Mouse (Mus musculus) gastrocnemius, postnatal 14 days (tissue): ENCODE measurements around the gene Barx1. TPM values are rescaled to one million over a fixed set of nuclear protein-coding genes. Genes with fewer than 3 reads are reported as not detected.

Experiments used
- DNase-seq: peaks from one replicate; pipeline ENCODE4 v3.0.0; 2021; ENCODE audit warnings: mixed read lengths
- intact Hi-C: fragments of 180-260 bp; cut with DNase I; formaldehyde crosslinking; loops from one replicate; pipeline ENCODE4 v1.15.1; 2025; ENCODE audit warnings: low total_unique reads
- total RNA-seq, 2 experiments: library from RNA; stranded (reverse); gene quantifications; 2 replicates each; pipeline ENCODE4 v1.2.3; 2021

Gene Barx1
- total RNA-seq, 2 experiments from 2014 or later = not detected

- intact Hi-C loops = no loop called here
- DNase-seq = no peak
Observed at GRCm38 (mm10) chr13:48691991-48692390, 29.2 kb downstream of the Barx1 start.

- intact Hi-C loops = no loop called here
- DNase-seq = peak; percentile 81
Observed at GRCm38 (mm10) chr13:48694090-48695064, 31.6 kb downstream of the Barx1 start.

- no peak for DNase-seq
- intact Hi-C loops = no loop called here
Observed at GRCm38 (mm10) chr13:48706385-48706951, 43.7 kb downstream of the Barx1 start.

DNA sequence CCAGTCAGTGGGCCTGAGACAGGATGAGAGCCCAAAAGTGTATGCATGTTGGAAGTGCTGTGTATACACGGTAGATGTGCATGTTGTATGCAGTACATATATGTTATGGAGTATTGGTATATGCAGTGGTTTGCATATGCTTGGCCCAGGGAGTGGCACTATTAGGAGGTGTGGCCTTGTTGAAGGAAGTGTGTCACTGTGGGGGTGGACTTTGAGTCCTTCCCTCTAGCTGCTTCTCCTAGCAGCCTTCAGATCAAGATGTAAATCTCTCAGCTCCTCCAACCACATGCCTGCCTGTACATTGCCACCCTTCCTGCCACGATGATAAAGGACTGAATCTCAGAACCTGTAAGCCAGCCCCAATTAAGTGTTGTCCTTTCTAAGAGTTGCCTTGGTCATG, 49.9 kb downstream of the Barx1 start:
- intact Hi-C loops = no loop called here
- DNase-seq = no peak

DNA sequence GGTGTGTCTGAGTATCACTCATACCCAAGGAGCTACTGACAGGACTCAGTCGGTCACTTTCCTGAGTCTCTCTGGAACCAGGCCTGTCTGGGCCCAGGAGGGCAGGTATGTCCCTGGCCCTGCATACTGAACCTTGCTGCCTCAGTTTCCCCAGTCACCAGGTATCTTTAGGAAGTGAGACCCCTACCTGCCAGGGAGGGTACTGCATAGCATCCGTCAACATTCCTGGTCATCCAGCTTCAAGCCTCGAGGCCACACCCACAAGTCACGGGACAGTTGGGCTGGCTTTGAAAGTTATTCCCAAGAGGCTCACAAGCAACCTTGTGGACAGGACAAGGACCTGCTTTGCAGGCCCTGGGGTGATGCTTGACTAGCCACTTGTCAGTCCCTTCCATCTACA, 53.3 kb downstream of the Barx1 start:
- DNase-seq = no peak
- intact Hi-C loops = no loop called here

Other genes with a start within 250 kb of the Barx1 start
- gene Zfp169, start 149.5 kb upstream of the Barx1 start, total RNA-seq = 1 to 10 TPM; 2.5 to 2.8 TPM
- gene A830005F24Rik, start 149.4 kb upstream of the Barx1 start, total RNA-seq = not detected
- 1 to 10 TPM; 4.9 to 7.0 TPM for gene Ptpdc1, start 37.3 kb upstream of the Barx1 start, total RNA-seq
- gene Phf2, start 208.1 kb downstream of the Barx1 start, total RNA-seq = 10 to 100 TPM; 21.5 to 22.3 TPM